Mouse (Mus musculus) lung, postnatal 14 days (tissue): ENCODE data around the gene Fam240b.

ENCODE experiments used
- DNase-seq: peaks from one replicate; pipeline ENCODE4 v3.0.0; 2021

Fam240b gene

DNA sequence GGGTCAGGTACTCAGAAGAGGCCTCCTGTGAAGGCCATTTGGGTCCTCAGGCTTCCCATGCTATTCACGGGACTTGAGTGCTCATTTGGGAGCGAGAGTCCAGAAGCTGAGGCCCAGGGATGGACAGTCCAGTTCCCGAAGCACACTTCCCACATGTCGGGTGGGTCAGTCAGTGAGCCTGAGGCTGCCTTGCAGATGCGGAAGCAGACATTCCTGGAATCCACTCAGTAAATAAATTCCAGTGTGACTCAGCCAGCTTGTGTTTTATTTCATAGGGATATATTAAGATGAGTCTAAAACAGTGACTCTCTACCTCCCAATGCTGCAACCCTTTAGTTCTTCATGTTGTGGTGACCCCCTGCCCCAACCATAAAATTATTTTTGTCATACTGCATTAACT lies 58.1 kb downstream of the Fam240b start:
- no peak for DNase-seq

DNA sequence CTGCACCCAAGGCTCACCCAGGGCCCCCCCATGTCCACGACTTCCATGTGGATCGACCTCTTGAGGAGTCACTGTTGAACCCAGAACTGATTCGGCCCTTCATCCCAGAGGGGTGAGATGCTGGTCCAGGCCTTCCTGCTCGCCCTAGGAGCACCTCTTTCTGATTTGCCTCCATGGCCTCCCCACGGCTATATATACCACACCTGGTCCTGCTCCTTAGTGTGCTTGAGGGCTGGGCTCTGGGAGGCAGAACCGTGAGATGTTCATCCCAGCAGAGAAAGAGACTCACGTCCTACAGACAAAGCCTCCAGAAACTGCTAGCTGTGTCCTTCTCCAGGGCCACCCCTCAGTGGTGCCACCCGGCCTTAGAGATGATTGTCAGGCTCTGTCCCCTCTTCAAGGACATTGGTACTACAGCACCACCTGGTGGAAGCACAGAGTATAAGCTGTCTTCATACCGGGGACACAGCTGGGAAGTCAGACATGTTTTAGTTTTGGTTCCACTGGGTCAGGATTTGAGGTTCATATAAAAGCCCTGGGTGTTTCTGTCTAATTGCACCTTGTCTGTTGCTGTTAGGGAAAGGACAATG lies 58.6 kb downstream of the Fam240b start:
- DNase-seq: peak; percentile 80

DNA sequence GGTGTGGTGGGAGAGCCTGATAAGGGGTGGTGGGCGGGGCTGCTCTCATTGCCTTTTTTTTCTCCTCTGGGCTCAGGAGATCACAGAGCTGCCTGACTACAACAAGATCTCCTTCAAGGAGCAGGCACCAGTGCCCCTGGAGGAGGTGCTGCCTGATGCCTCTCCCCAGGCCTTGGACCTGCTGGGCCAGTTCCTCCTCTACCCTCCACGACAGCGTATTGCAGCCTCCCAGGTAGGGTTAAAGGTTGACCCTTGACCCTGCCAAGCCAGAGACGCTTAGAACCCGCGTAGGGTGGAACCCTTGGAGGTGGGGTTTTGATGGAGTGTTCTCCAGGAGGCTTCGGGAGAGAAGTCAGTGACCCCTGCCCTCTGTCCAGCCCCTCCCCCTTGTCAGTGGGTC lies 59.8 kb downstream of the Fam240b start:
- DNase-seq: no peak

DNA sequence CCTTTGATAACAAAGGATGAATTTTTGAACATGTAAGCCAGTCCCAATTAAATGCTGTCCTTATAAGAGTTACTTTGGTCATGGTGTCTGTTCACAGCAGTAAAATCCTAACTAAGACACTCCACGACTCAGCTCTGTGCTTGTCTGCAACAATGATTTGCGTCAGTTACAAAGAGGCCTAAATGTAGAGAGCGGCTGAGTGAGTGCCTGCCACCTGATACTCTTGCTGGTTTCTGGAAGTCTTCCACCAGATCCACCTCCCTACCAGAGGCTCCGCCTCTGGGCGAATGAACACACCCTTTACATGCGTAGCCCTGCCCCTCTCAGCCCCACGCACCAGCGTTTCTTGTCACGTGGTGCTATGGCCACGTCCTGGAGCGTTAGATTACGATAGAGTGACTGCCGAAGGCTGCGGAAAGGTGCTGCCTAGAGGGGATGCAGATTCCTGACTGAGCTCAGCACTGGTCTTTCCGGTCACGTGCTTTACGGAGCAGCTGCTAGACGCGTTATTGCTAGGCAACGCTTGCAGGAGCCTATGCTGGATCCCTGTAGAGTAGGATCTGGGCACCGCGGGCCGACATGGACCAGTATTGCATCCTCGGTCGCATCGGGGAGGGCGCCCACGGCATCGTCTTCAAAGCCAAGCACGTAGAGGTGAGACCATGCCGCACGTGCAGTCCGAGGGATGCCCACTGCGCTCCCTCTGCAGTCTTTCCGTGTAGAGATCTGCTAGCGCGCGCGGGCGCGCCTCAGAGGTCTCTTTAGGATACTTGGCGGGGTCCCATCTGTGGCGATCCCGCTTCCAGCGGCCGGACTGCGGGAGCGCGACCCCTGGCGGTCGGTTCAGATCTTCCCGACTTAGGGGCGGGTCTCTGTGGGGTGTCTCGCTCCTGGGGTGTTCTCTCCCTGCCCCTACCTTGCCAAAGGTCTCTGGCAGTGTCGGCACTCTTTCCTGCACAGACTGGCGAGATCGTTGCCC lies 65.3 kb downstream of the Fam240b start, which contains the start of gene Cdk20:
Cdk20 (plus strand) TSS at position 298 of the 979 bp plus-strand sequence.
- DNase-seq: peak; percentile 84
